Mouse (Mus musculus) cerebellum, postnatal 10 days (tissue): ENCODE data around the gene Gmpr2.

Source experiments
- DNase-seq, 2 experiments: peaks; one replicate each; pipeline ENCODE4 v3.0.0; 2021; ENCODE audit warnings: mixed read lengths in 2 of 2

Gene Gmpr2

GRCm38 (mm10) chr14:55726261-55726660 is 54.5 kb downstream of the Gmpr2 start:
- no peak for DNase-seq

- DNase-seq, result no peak
Observed at GRCm38 (mm10) chr14:55727889-55728685, 56.3 kb downstream of the Gmpr2 start.
